Mouse (Mus musculus): ENCODE results near the gene Tanc1. TPM values are rescaled to one million over a fixed set of nuclear protein-coding genes. Genes with fewer than 3 reads are reported as not detected.

The Tanc1 gene
- polyA plus RNA-seq, 1 experiment from 2014 or later: 27.3 TPM

DNA sequence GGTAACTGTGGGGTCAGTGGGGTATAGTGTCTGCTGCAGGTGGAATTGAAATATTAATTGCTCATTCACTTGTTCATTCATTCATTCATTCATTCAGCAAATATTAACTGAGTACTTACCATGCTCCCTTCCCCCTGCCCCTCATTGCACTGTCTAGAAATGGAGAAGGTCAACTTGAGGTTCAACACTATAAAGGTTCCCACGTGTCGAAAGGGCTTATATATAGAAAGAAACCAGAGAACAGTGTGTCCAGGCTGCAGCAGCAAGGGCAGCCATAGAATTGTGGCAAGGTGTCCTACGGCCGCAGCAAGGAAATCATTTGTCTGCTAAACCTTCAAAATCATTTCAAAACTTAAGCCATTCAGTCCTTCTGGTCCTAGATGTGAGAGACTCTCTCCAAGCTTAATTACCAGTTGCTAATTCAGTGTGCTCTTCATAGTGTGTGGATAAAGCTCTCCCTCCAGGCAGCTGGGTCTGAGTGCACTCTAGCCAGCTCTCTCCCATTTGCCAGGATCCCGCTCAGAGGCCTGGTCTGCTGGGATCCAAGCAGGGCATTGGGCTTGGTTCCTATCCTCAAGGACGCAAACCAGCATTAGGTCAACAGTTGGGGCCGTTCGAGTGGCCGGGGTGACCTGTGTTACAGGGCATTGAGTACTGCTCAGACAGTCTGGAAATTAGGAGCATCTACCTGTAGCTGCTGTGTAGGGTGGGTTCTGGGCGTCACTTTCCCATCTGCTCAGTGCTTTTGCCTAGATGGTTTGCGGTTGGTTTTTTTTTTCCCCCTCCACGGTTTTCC is 172.2 kb downstream of the Tanc1 start:
- Histone ChIP-seq H3K27ac (ENCODE audit: low read length) (peak overlapping the region; percentile 56), H3K9ac (ENCODE audit: low read length) (no peak overlapping the region), H3K36me3 (ENCODE audit: control insufficient read depth, insufficient read depth) (peaks cover 13% of the 10 kb centered on the region; the same call in 1 of the 2 replicates), H3K4me2 (ENCODE audit: low read depth, low read length) (peak overlapping the region; percentile 6; the same call in 1 of the 2 replicates), H3K27me3 (ENCODE audit: control insufficient read depth, insufficient read depth, low read length) (no peaks in the 10 kb centered on the region), H3K4me1 (ENCODE audit: control insufficient read depth, insufficient read depth, low read length) (peaks cover 31% of the 10 kb centered on the region), H3K4me3 (ENCODE audit: low read length) (no peak overlapping the region), H3K9me3 (replicated peaks; ENCODE audit: control insufficient read depth, low read length) (no peaks in the 10 kb centered on the region)
- WGBS: 71% methylated on average over 12 of the region's 12 CpGs
- peak; percentile 54; the same call in 1 of the 2 replicates for ATAC-seq (replicated peaks; ENCODE audit: extremely low read depth, insufficient read depth, low FRiP score)

DNA sequence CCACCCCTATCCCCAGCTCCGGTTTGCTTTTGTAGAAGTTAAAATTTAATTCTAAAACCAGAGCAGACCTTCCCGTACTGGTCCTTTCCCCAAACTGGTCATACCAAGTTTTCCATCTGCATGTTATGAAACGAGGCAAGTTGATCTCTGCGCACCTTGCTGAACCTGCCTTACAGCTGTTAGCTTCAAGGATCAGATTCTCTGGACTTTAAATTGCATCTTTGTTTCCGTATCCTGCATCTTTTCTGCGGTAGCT is 172.7 kb downstream of the Tanc1 start:
- Histone ChIP-seq H3K4me1 (ENCODE audit: control insufficient read depth, insufficient read depth, low read length) (peaks cover 31% of the 10 kb centered on the region), H3K4me3 (ENCODE audit: low read length) (no peak overlapping the region), H3K9me3 (replicated peaks; ENCODE audit: control insufficient read depth, low read length) (no peaks in the 10 kb centered on the region), H3K27ac (ENCODE audit: low read length) (no peak overlapping the region; the same call in 1 of the 2 replicates), H3K36me3 (ENCODE audit: control insufficient read depth, insufficient read depth) (peaks cover 13% of the 10 kb centered on the region; the same call in 1 of the 2 replicates), H3K27me3 (ENCODE audit: control insufficient read depth, insufficient read depth, low read length) (no peaks in the 10 kb centered on the region), H3K9ac (ENCODE audit: low read length) (no peak overlapping the region), H3K4me2 (ENCODE audit: low read depth, low read length) (no peak overlapping the region)
- 84% methylated on average over 6 of the region's 6 CpGs for WGBS
- no peak for ATAC-seq (replicated peaks; ENCODE audit: extremely low read depth, insufficient read depth, low FRiP score)

GRCm38 (mm10) chr2:59785597-59785996 is 173.8 kb downstream of the Tanc1 start:
- Histone ChIP-seq H3K4me1 (ENCODE audit: control insufficient read depth, insufficient read depth, low read length) (peaks cover 31% of the 10 kb centered on the region), H3K27me3 (ENCODE audit: control insufficient read depth, insufficient read depth, low read length) (no peaks in the 10 kb centered on the region), H3K4me2 (ENCODE audit: low read depth, low read length) (no peak overlapping the region), H3K9me3 (replicated peaks; ENCODE audit: control insufficient read depth, low read length) (no peaks in the 10 kb centered on the region), H3K36me3 (ENCODE audit: control insufficient read depth, insufficient read depth) (peaks cover 13% of the 10 kb centered on the region; the same call in 1 of the 2 replicates), H3K9ac (ENCODE audit: low read length) (no peak overlapping the region), H3K27ac (ENCODE audit: low read length) (no peak overlapping the region), H3K4me3 (ENCODE audit: low read length) (no peak overlapping the region)
- ATAC-seq (replicated peaks; ENCODE audit: extremely low read depth, insufficient read depth, low FRiP score): no peak
- 77% methylated on average over 13 of the region's 13 CpGs for WGBS

DNA sequence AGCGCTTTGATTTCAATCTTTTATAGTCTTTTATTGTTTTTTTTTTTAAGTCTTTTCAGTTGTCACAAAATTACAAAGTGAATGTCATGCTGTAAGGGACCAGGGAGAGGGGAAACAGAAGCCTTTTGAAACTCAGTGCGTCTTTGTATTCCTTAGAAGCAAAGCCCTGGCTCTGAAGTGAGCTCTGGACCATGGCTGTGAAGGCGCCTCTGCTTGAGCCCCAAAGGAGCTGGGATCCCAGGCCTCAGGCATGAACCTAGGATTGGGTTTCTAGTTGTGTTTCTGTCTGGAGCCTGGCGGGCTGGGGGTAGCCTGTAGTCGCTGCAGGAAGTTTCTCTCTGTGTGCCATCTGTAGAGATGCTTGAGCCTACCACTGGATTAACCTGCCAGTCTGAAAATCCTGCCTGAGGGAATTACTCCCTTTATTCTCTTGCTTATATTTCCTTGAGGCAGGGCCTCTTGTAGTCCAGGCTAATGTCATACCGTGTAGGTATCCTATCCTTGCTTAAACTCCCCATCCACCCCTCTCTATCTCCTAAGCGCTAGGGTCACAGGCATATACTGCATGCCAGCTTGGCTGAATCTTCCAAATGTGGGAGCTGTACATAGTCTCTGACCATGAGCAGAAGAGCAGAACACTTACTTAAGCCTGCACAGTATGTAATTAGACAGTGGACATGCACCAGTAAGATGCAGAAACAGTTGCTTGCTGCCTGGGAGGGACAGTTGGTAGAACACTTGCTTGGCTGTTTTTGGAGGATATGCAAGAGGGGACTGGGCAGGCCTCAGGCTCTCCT is 177.1 kb downstream of the Tanc1 start:
- H3K9ac ChIP-seq (ENCODE audit: low read length): no peak overlapping the region
- H3K9me3 ChIP-seq (replicated peaks; ENCODE audit: control insufficient read depth, low read length): no peaks in the 10 kb centered on the region
- no peak for ATAC-seq (replicated peaks; ENCODE audit: extremely low read depth, insufficient read depth, low FRiP score)
- H3K27ac ChIP-seq (ENCODE audit: low read length): no peak overlapping the region
- peaks cover 5% of the 10 kb centered on the region; the same call in 1 of the 2 replicates for H3K4me1 ChIP-seq (ENCODE audit: control insufficient read depth, insufficient read depth, low read length)
- H3K4me3 ChIP-seq (ENCODE audit: low read length): no peak overlapping the region
- WGBS: 90% methylated on average over 7 of the region's 7 CpGs
- H3K36me3 ChIP-seq (ENCODE audit: control insufficient read depth, insufficient read depth): peaks cover 37% of the 10 kb centered on the region
- H3K4me2 ChIP-seq (ENCODE audit: low read depth, low read length): no peak overlapping the region
- no peaks in the 10 kb centered on the region for H3K27me3 ChIP-seq (ENCODE audit: control insufficient read depth, insufficient read depth, low read length)

- no peak overlapping the region for H3K9ac ChIP-seq (ENCODE audit: low read length)
- ATAC-seq (replicated peaks; ENCODE audit: extremely low read depth, insufficient read depth, low FRiP score): no peak
- H3K9me3 ChIP-seq (replicated peaks; ENCODE audit: control insufficient read depth, low read length): no peaks in the 10 kb centered on the region
- no peak overlapping the region for H3K4me2 ChIP-seq (ENCODE audit: low read depth, low read length)
- H3K27me3 ChIP-seq (ENCODE audit: control insufficient read depth, insufficient read depth, low read length): no peaks in the 10 kb centered on the region
- no peak overlapping the region for H3K4me3 ChIP-seq (ENCODE audit: low read length)
- 85% methylated on average over 8 of the region's 8 CpGs for WGBS
- no peaks in the 10 kb centered on the region for H3K4me1 ChIP-seq (ENCODE audit: control insufficient read depth, insufficient read depth, low read length)
- no peak overlapping the region for H3K27ac ChIP-seq (ENCODE audit: low read length)
- H3K36me3 ChIP-seq (ENCODE audit: control insufficient read depth, insufficient read depth): peaks cover 38% of the 10 kb centered on the region
These were observed 179.8 kb downstream of the Tanc1 start for GRCm38 (mm10) chr2:59791596-59791995.

- H3K27me3 ChIP-seq (ENCODE audit: control insufficient read depth, insufficient read depth, low read length): no peaks in the 10 kb centered on the region
- no peak overlapping the region for H3K4me2 ChIP-seq (ENCODE audit: low read depth, low read length)
- no peak overlapping the region for H3K4me3 ChIP-seq (ENCODE audit: low read length)
- H3K4me1 ChIP-seq (ENCODE audit: control insufficient read depth, insufficient read depth, low read length): no peaks in the 10 kb centered on the region
- 39% methylated on average over 9 of the region's 9 CpGs for WGBS
- H3K9ac ChIP-seq (ENCODE audit: low read length): no peak overlapping the region
- ATAC-seq (replicated peaks; ENCODE audit: extremely low read depth, insufficient read depth, low FRiP score): no peak
- no peaks in the 10 kb centered on the region for H3K9me3 ChIP-seq (replicated peaks; ENCODE audit: control insufficient read depth, low read length)
- H3K36me3 ChIP-seq (ENCODE audit: control insufficient read depth, insufficient read depth): peaks cover 36% of the 10 kb centered on the region
- no peak overlapping the region for H3K27ac ChIP-seq (ENCODE audit: low read length)
These were observed 181.5 kb downstream of the Tanc1 start for GRCm38 (mm10) chr2:59793337-59793736.

- Histone ChIP-seq H3K4me3 (ENCODE audit: low read length) (no peak overlapping the region), H3K27ac (ENCODE audit: low read length) (no peak overlapping the region), H3K9ac (ENCODE audit: low read length) (no peak overlapping the region), H3K9me3 (replicated peaks; ENCODE audit: control insufficient read depth, low read length) (no peaks in the 10 kb centered on the region), H3K27me3 (ENCODE audit: control insufficient read depth, insufficient read depth, low read length) (no peaks in the 10 kb centered on the region), H3K4me1 (ENCODE audit: control insufficient read depth, insufficient read depth, low read length) (no peaks in the 10 kb centered on the region), H3K4me2 (ENCODE audit: low read depth, low read length) (no peak overlapping the region), H3K36me3 (ENCODE audit: control insufficient read depth, insufficient read depth) (peaks cover 40% of the 10 kb centered on the region)
- whole genome bisulfite sequencing: 89% methylated on average over 6 of the region's 6 CpGs
- no peak for ATAC-seq (replicated peaks; ENCODE audit: extremely low read depth, insufficient read depth, low FRiP score)
These were observed 183.0 kb downstream of the Tanc1 start for GRCm38 (mm10) chr2:59794838-59795237.

- peaks cover 28% of the 10 kb centered on the region for H3K36me3 ChIP-seq (ENCODE audit: control insufficient read depth, insufficient read depth)
- ATAC-seq (replicated peaks; ENCODE audit: extremely low read depth, insufficient read depth, low FRiP score): no peak
These were observed 187.2 kb downstream of the Tanc1 start for GRCm38 (mm10) chr2:59798934-59799532.

GRCm38 (mm10) chr2:59799572-59799971 is 187.7 kb downstream of the Tanc1 start:
- no peaks in the 10 kb centered on the region for H3K9me3 ChIP-seq (replicated peaks; ENCODE audit: control insufficient read depth, low read length)
- 0 out of 2 replicates have a peak, but pooled peaks have one; percentile 18 for ATAC-seq (replicated peaks; ENCODE audit: extremely low read depth, insufficient read depth, low FRiP score)
- no peak overlapping the region for H3K27ac ChIP-seq (ENCODE audit: low read length)
- H3K27me3 ChIP-seq (ENCODE audit: control insufficient read depth, insufficient read depth, low read length): no peaks in the 10 kb centered on the region
- H3K4me2 ChIP-seq (ENCODE audit: low read depth, low read length): no peak overlapping the region
- WGBS: 70% methylated on average over 14 of the region's 14 CpGs
- H3K36me3 ChIP-seq (ENCODE audit: control insufficient read depth, insufficient read depth): peaks cover 30% of the 10 kb centered on the region
- H3K4me3 ChIP-seq (ENCODE audit: low read length): no peak overlapping the region
- H3K9ac ChIP-seq (ENCODE audit: low read length): no peak overlapping the region
- H3K4me1 ChIP-seq (ENCODE audit: control insufficient read depth, insufficient read depth, low read length): 0 out of 2 replicates have a peak, but pooled peaks cover 4% of the 10 kb centered on the region

More at GRCm38 (mm10) chr2:59798934-59799532, 187.2 kb downstream of the Tanc1 start:
- WGBS: 57% methylated on average over 16 of the region's 16 CpGs
- H3K27me3 ChIP-seq (ENCODE audit: control insufficient read depth, insufficient read depth, low read length): no peaks in the 10 kb centered on the region
- no peaks in the 10 kb centered on the region for H3K9me3 ChIP-seq (replicated peaks; ENCODE audit: control insufficient read depth, low read length)
- no peak overlapping the region for H3K27ac ChIP-seq (ENCODE audit: low read length)
- H3K9ac ChIP-seq (ENCODE audit: low read length): no peak overlapping the region
- no peak overlapping the region for H3K4me3 ChIP-seq (ENCODE audit: low read length)
- no peak overlapping the region for H3K4me2 ChIP-seq (ENCODE audit: low read depth, low read length)
- H3K4me1 ChIP-seq (ENCODE audit: control insufficient read depth, insufficient read depth, low read length): 0 out of 2 replicates have a peak, but pooled peaks cover 4% of the 10 kb centered on the region

Measured in heart, embryonic 16.5 days (tissue).